Mouse (Mus musculus) hindbrain, embryonic 12.5 days (tissue): ENCODE data around the gene Tbc1d10c. TPM values are rescaled to one million over a fixed set of nuclear protein-coding genes. Genes with fewer than 3 reads are reported as not detected.

Experiments used
- ATAC-seq: fragments of 200-750 bp; cut with Nextera tagmentation; 2 replicates; pipeline ENCODE4 v1.8.0; 2017; ENCODE audit warnings: moderate TSS enrichment; ENCODE audit not compliant: low FRiP score
- H3K27ac ChIP-seq: fragments of 300-500 bp; sonication (generic); 2 replicates; pipeline ENCODE4 v1.5.1; 2016; ENCODE audit warnings: mild to moderate bottlenecking
- H3K27me3 ChIP-seq: fragments of 300-500 bp; sonication (generic); 2 replicates; pipeline ENCODE4 v1.6.1; 2016; ENCODE audit warnings: mild to moderate bottlenecking
- H3K36me3 ChIP-seq: fragments of 300-500 bp; sonication (generic); 2 replicates; pipeline ENCODE4 v1.6.1; 2016; ENCODE audit warnings: mild to moderate bottlenecking
- H3K4me1 ChIP-seq: fragments of 300-500 bp; sonication (generic); 2 replicates; pipeline ENCODE4 v1.6.1; 2016
- H3K4me2 ChIP-seq: fragments of 300-500 bp; sonication (generic); replicated peaks from 2 replicates; pipeline ENCODE4 v1.6.1; 2016; ENCODE audit warnings: mild to moderate bottlenecking
- H3K4me3 ChIP-seq: fragments of 300-500 bp; sonication (generic); 2 replicates; pipeline ENCODE4 v1.5.1; 2016; ENCODE audit warnings: mild to moderate bottlenecking
- H3K9ac ChIP-seq: fragments of 300-500 bp; sonication (generic); 2 replicates; pipeline ENCODE4 v1.6.1; 2016; ENCODE audit warnings: mild to moderate bottlenecking, moderate library complexity
- H3K9me3 ChIP-seq: fragments of 300-500 bp; sonication (generic); replicated peaks from 2 replicates; pipeline ENCODE4 v1.6.1; 2016; ENCODE audit warnings: mild to moderate bottlenecking
- WGBS: fragments of 180-500 bp; shearing (Covaris S2); methylation state at CpG from one replicate; pipeline ENCODE4 v1.1.7; 2016; 5-methylcytosine and 5-hydroxymethylcytosine counted together
- polyA plus RNA-seq: library from polyadenylated mRNA; unstranded; fragments of >200 nt; fragmentation: Nextera tagmentation; extraction: Ambion mirVana; gene quantifications from 2 replicates; pipeline ENCODE4 v1.2.1, GENCODE M21; 2016

Tbc1d10c gene
- polyA plus RNA-seq, 1 experiment from 2014 or later: 0.58 TPM

GRCm38 (mm10) chr19:4196548-4196947 lies 5.5 kb upstream of the Tbc1d10c start:
- H3K4me3 ChIP-seq: no peak overlapping the region
- no peak overlapping the region for H3K27ac ChIP-seq
- 0 out of 2 replicates have a peak overlapping the region, but pooled peaks have one; percentile 18 for H3K9ac ChIP-seq
- no peak for ATAC-seq
- no peaks in the 10 kb centered on the region for H3K9me3 ChIP-seq
- H3K4me1 ChIP-seq: peaks cover 38% of the 10 kb centered on the region
- peaks cover 55% of the 10 kb centered on the region for H3K36me3 ChIP-seq
- 58% methylated on average over 5 of the region's 5 CpGs for WGBS
- H3K4me2 ChIP-seq: no peak overlapping the region
- H3K27me3 ChIP-seq: no peaks in the 10 kb centered on the region

- Histone ChIP-seq H3K4me1 (peaks cover 40% of the 10 kb centered on the region), H3K36me3 (peaks cover 55% of the 10 kb centered on the region), H3K27ac (no peak overlapping the region), H3K9ac (no peak overlapping the region), H3K4me2 (no peak overlapping the region), H3K9me3 (no peaks in the 10 kb centered on the region), H3K4me3 (no peak overlapping the region), H3K27me3 (no peaks in the 10 kb centered on the region)
- WGBS: 66% methylated on average over 2 of the region's 2 CpGs
- ATAC-seq: no peak
Observed at GRCm38 (mm10) chr19:4196048-4196447, 5.0 kb upstream of the Tbc1d10c start.

GRCm38 (mm10) chr19:4194776-4195650 lies 3.9 kb upstream of the Tbc1d10c start:
- ATAC-seq: no peak
- Histone ChIP-seq H3K4me2 (no peak overlapping the region), H3K36me3 (peaks cover 55% of the 10 kb centered on the region), H3K9ac (peak overlapping the region; percentile 23; the same call in 1 of the 2 replicates), H3K4me3 (no peak overlapping the region), H3K4me1 (peaks cover 30% of the 10 kb centered on the region), H3K9me3 (no peaks in the 10 kb centered on the region), H3K27ac (no peak overlapping the region), H3K27me3 (no peaks in the 10 kb centered on the region)
- 81% methylated on average over 12 of the region's 12 CpGs for WGBS

- Histone ChIP-seq H3K36me3 (peaks cover 51% of the 10 kb centered on the region), H3K4me3 (no peak overlapping the region), H3K9ac (no peak overlapping the region), H3K4me2 (no peak overlapping the region), H3K4me1 (peaks cover 29% of the 10 kb centered on the region), H3K9me3 (no peaks in the 10 kb centered on the region), H3K27me3 (no peaks in the 10 kb centered on the region), H3K27ac (no peak overlapping the region)
- 91% methylated on average over 8 of the region's 8 CpGs for WGBS
- no peak for ATAC-seq
Observed at GRCm38 (mm10) chr19:4194021-4194724, 3.1 kb upstream of the Tbc1d10c start.

- Histone ChIP-seq H3K9me3 (no peaks in the 10 kb centered on the region), H3K27ac (no peak overlapping the region), H3K9ac (peak overlapping the region; percentile 99), H3K36me3 (peaks cover 48% of the 10 kb centered on the region), H3K4me2 (peak overlapping the region; percentile 83), H3K4me3 (peak overlapping the region; percentile 91), H3K4me1 (peaks cover 29% of the 10 kb centered on the region), H3K27me3 (0 out of 2 replicates have a peak, but pooled peaks cover under 1% of the 10 kb centered on the region)
- no peak for ATAC-seq
- 66% methylated on average over 6 of the region's 6 CpGs for WGBS
Observed at GRCm38 (mm10) chr19:4193129-4193528, 2.0 kb upstream of the Tbc1d10c start.

- peak overlapping the region; percentile 99 for H3K9ac ChIP-seq
- no peaks in the 10 kb centered on the region for H3K9me3 ChIP-seq
- H3K4me3 ChIP-seq: peak overlapping the region; percentile 91
- peak overlapping the region; percentile 83 for H3K4me2 ChIP-seq
- peaks cover 29% of the 10 kb centered on the region for H3K4me1 ChIP-seq
- H3K36me3 ChIP-seq: peaks cover 41% of the 10 kb centered on the region
- H3K27ac ChIP-seq: peak overlapping the region; percentile 94
- ATAC-seq: peak; percentile 67
- H3K27me3 ChIP-seq: 0 out of 2 replicates have a peak, but pooled peaks cover 4% of the 10 kb centered on the region
- under 1% methylated on average over 45 of the region's 52 CpGs for WGBS
Observed at GRCm38 (mm10) chr19:4192251-4192985, 1.3 kb upstream of the Tbc1d10c start.

- WGBS: 8% methylated on average over 40 of the region's 47 CpGs
- Histone ChIP-seq H3K9me3 (no peaks in the 10 kb centered on the region), H3K27me3 (0 out of 2 replicates have a peak, but pooled peaks cover 4% of the 10 kb centered on the region), H3K36me3 (peaks cover 33% of the 10 kb centered on the region), H3K4me1 (peaks cover 24% of the 10 kb centered on the region), H3K4me2 (peak within 1 kb of the TSS; percentile 83), H3K27ac (peak within 1 kb of the TSS; percentile 94), H3K4me3 (peak within 1 kb of the TSS; percentile 91), H3K9ac (peak within 1 kb of the TSS; percentile 99)
- ATAC-seq: peak; percentile 92
Observed at GRCm38 (mm10) chr19:4191528-4192250, 605 bp upstream of the Tbc1d10c start, which contains the start of gene Ppp1ca. TSS of gene Ppp1ca (plus strand) at chr19:4192065.

- no peak overlapping the region for H3K27ac ChIP-seq
- H3K9me3 ChIP-seq: no peaks in the 10 kb centered on the region
- H3K4me2 ChIP-seq: no peak overlapping the region
- no peak for ATAC-seq
- H3K4me3 ChIP-seq: no peak overlapping the region
- H3K9ac ChIP-seq: no peak overlapping the region
- WGBS: 86% methylated on average over 12 of the region's 12 CpGs
- peaks cover 8% of the 10 kb centered on the region for H3K36me3 ChIP-seq
- H3K4me1 ChIP-seq: peaks cover 28% of the 10 kb centered on the region
- H3K27me3 ChIP-seq: peaks cover 4% of the 10 kb centered on the region; the same call in 1 of the 2 replicates
Observed at GRCm38 (mm10) chr19:4189051-4189620, 1.9 kb downstream of the Tbc1d10c start.

- WGBS: 71% methylated on average over 3 of the region's 3 CpGs
- H3K27me3 ChIP-seq: peaks cover 4% of the 10 kb centered on the region; the same call in 1 of the 2 replicates
- no peak for ATAC-seq
- H3K9ac ChIP-seq: no peak overlapping the region
- no peaks in the 10 kb centered on the region for H3K36me3 ChIP-seq
- peaks cover 19% of the 10 kb centered on the region for H3K4me1 ChIP-seq
- no peaks in the 10 kb centered on the region for H3K9me3 ChIP-seq
- H3K27ac ChIP-seq: no peak overlapping the region
- no peak overlapping the region for H3K4me2 ChIP-seq
- H3K4me3 ChIP-seq: no peak overlapping the region
Observed at GRCm38 (mm10) chr19:4187303-4187702, 3.8 kb downstream of the Tbc1d10c start.

GRCm38 (mm10) chr19:4184976-4185975 lies 5.8 kb downstream of the Tbc1d10c start:
- WGBS: 60% methylated on average over 15 of the region's 15 CpGs
- Histone ChIP-seq H3K27me3 (peaks cover 4% of the 10 kb centered on the region; the same call in 1 of the 2 replicates), H3K4me3 (no peak overlapping the region), H3K9me3 (no peaks in the 10 kb centered on the region), H3K9ac (no peak overlapping the region), H3K4me1 (peaks cover 22% of the 10 kb centered on the region), H3K27ac (no peak overlapping the region), H3K4me2 (no peak overlapping the region), H3K36me3 (no peaks in the 10 kb centered on the region)
- ATAC-seq: no peak
